Mouse (Mus musculus): Measurements from ENCODE around the gene Tcte1.
A peak's percentile ranks its signal among the peaks of the same experiment; 100 is the strongest.

Tcte1 gene

DNA sequence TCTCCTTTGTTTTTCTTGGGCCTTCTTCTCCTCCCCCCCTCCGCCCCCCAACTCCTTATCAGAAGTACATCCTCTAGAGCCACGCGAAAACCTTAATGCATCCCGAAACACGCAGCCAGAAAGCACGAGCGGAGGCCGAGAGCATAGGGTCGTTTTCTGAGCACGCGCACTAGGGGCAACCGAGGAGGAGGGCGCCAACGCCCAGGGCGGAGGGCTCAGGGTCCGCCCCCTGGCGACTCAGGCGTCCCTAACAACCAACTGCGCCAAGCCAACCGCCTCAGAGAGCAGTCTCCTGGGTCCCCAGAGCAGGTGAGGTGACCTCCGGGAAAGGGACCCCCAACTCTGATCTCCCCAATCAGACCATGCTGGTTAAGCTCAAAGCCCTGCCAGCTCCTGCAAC, at the start of gene Tcte1:
Gene Tcte1 (plus strand): TSS at position 172 of the 400 bp plus-strand sequence.
- DNase-seq, result no peak

DNA sequence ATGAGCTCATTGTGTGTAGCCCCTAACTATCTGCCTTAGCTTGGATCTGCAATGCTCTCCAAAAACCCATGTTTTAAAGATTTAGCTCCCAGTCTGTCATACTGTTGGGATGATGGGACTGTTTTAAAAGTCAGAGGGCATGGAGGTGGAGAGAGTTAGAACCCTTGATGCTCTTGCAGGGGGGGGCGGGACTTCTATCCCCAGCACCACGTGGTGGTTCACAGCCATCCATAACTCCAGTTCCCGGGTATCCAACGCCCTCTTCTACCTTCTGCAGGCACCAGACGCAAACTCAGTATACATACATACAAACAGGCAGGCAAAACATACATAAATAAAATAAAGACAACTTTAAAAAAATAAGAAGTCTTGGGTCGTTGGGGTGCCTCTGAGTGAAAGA, 49.6 kb upstream of the Tcte1 start:
- no peak for DNase-seq

- DNase-seq, result no peak
Observed at GRCm38 (mm10) chr17:45474146-45474545, 49.1 kb upstream of the Tcte1 start.

DNA sequence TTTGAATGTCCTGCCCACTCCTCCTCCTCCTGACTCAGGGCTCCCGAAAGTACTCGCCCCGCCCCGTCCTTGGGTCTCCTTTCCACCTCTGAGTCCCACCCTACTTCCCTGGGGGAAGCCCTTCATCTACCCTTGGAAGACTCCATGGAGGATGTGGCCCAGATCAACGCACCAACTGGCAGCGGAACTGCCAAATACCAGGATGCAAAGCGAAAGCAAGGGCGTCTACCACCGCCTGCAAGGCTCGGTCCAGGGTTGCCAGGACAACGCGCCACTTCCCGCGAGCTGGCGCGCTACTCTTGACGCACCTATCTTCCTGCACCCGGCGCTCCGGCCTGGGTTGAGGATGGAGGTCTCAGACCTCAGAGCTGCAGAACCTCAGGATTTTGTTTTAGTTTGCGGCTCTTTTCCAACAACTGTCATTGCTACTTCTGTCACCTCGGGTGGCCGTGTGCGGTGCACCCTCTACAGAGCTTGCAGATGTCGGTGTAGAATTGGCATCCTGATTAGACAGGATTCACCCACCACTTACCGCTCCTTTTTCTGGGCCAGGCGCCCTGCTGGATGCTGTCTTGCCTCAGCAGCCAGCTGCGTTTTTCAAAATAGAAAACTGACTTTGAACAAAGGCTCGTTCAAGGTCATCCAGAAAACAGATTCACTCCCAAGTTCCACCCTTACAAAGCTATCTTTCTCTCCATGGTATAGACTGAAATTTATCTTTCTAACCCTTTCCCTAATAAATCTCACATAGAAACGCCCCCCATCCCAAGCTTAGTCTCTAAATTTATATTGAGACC, 48.4 kb upstream of the Tcte1 start, which contains the start of gene Spats1:
Gene Spats1 (minus strand): TSS at position 747 of the 797 bp plus-strand sequence.
- DNase-seq, result peak; percentile 43

DNA sequence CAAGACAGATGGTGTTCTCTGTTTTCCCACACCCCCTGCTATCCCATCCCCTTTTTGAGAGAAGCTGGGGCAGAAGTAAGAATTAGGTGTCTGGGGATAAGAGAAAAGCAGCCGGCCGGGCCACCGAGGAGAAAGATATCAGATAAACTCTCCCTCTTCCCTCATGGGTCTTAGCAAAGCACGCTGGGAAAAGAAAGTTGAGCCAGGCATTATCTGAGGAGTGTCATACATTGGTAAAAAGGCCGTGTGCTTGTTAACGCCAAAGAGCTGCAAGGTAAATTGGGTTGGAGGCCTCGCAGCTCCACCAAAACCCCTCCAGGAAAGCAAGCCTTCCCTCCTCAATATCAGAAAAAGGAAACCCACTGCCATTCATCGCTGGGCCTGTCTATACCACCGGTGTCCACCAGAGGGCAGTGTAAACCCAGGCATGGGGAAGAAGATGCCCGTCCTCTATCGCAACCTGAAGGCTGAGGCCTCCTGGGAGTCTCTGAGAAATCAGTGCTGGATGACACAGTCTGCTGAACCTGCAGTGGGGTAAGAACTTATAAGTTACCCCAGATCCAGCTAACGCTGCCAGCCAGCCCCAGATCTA, 44.9 kb upstream of the Tcte1 start:
- DNase-seq, result peak; percentile 81

DNA sequence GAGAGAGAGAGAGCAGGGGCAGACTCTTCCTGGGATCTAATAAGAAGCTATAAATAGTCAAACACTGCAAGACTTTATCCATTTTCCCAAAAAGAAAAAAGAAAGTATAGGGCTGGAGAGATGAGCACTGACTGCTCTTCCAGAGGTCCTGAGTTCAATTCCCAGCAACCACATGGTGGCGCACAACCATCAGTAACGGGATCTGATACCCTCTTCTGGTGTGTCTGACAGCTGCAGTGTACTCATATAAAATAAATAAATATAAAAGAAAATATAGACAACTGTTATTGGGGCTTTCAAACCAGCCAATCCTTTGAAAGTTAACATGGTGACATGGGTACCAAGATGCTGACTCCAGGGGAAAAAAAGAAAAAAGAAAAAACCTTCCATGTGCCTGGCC, 42.8 kb upstream of the Tcte1 start:
- no peak for DNase-seq

DNA sequence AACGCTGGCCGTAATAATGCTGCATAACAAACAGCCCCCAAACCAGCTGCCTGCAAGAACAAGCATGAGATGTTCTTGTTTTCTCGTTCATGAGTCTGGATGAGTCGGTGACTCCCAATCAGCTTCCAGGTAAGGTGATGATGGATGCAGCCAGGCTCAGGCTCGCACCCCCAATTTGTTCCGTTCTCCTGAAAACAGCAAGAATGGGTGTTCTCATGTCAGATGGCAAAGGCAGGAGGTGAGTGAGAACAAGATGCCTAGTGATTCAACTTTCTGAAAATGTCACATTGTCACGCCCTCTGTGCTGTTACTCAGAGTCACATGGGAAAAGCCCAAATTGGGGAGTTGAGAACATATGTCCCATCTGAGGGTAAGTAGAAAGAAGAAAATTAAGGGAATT, 37.7 kb upstream of the Tcte1 start:
- no peak for DNase-seq

GRCm38 (mm10) chr17:45487216-45487615, 36.0 kb upstream of the Tcte1 start:
- DNase-seq, result no peak

- DNase-seq, result no peak
Observed at GRCm38 (mm10) chr17:45488321-45489254, 34.6 kb upstream of the Tcte1 start.

DNA sequence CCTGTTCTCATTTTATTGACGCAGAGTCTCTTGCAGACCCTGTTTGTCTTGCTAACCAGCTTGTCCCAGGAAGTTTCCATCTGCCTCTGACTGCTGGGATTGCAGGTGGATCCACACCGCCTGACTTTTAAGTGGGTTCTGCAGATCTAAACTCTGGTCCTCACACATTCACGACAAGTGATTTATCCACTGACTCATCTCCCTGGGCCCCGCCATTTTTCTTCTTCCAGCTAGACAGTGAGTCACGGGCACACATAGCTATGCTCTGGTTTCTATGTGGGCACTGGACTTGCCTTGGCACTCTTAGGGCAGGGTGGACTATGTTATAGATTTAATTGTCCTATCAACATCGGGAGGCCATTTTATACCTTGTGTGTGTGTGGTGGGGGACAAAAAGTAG, 33.5 kb upstream of the Tcte1 start:
- no peak for DNase-seq

DNA sequence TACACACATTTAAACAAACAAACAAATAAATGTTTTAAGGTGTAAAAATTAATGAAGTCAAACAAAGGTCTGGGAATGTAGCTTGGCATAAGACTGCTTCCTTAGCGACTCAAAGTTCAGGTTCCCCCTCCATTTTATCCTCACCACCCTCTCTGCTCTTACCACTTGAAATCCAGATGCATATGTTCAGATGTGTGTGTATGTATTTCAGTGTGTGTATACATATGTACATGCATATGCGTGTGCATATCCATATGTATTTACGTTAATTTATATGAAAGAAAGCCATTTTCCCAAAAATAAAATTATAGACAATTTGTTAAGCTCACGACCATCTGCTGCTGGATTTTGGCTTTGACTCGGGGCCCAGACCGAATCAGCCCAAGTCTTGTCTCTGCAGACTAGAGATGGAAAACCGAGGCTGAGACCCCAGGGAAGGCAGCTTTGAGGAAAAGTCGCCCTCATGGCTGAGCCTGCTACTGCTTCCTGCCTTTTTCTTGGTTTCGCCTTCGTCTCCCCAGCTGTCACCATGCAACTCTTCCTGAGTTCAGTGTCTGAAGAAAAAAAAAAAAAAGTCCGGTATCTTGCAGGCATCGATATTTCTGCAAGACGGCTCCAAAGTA, 32.6 kb upstream of the Tcte1 start:
- no peak for DNase-seq

DNA sequence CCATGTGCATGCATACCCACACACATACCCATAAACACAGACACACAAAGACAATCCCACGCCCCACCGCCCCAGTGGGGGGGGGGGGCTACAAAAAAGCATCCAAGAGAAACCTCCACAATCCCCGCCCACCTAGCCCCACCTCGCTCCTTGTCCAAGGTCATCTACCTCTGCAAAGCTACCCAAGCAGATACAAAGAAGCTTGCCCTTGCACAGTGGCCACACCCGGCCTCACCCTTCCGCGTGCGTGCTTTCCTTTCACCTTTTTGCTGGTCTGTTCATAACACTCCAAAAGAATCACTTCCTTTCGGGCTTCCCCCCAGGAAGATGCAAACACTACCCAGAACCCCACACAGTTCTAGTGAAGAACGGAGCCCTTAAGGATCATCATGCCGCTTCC, 27.8 kb upstream of the Tcte1 start:
- no peak for DNase-seq

- DNase-seq, result no peak
Observed at GRCm38 (mm10) chr17:45498397-45498796, 24.8 kb upstream of the Tcte1 start.

- no peak for DNase-seq
Observed at GRCm38 (mm10) chr17:45499516-45499915, 23.7 kb upstream of the Tcte1 start.

- DNase-seq, result no peak
Observed at GRCm38 (mm10) chr17:45500981-45501380, 22.3 kb upstream of the Tcte1 start.

GRCm38 (mm10) chr17:45502324-45502723, 20.9 kb upstream of the Tcte1 start:
- DNase-seq, result no peak

DNA sequence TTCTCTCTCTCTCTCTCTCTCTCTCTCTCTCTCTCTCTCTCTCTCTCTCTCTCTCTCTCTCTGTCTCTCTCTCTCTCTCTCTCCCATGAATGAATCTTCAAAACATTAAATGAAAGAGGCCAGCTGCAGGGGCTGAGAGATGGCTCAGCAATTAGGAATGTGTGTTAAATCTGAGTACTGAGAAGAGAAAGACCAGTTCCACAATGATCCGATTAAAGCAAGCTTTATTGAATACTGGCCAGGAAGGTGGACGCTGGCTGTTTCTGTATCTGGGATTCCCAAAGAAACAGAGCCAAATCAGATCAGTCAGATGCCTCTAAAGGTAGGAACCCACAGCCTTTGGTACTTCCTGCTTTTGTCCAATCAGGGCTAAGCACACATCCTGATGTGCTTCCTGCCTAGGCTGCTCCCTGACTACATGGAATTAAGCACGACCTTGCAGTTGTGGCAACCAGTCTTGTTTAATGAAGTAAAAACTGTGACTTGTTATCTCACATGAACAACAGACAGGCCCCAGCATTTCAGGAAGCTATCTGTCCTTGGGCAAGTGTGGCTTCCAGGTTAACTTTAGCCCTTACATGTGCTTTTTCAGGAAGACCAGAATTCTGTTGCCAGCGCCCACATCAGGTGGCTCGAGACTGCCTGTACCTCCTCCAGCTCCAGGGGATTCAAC, 19.8 kb upstream of the Tcte1 start:
- no peak for DNase-seq

GRCm38 (mm10) chr17:45505941-45506465, 17.2 kb upstream of the Tcte1 start:
- DNase-seq, result no peak

DNA sequence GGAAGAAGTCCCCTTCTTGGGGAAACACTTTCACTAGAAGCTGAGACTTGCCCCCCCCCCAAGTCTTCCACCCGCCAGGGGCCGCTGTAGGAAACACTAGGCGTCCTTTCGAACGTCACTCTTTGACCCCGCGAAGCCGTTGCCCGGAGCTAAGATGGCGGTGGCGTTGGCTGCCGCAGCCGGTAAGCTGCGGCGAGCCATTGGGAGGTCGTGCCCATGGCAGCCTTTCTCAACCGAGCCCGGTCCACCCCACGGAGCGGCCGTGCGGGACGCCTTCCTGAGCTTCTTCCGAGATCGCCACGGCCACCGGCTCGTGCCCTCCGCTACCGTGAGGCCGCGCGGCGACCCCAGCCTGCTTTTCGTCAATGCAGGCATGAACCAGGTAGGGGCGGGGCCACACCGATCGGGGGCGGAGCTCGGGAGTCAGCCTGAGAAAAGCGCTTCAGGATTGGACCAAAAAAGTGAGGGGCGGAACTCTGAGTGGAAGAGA, 16.5 kb upstream of the Tcte1 start, which contains the start of gene Aars2:
Gene Aars2 (plus strand): TSS at position 142 of the 490 bp plus-strand sequence.
- DNase-seq, result peak; percentile 98

DNA sequence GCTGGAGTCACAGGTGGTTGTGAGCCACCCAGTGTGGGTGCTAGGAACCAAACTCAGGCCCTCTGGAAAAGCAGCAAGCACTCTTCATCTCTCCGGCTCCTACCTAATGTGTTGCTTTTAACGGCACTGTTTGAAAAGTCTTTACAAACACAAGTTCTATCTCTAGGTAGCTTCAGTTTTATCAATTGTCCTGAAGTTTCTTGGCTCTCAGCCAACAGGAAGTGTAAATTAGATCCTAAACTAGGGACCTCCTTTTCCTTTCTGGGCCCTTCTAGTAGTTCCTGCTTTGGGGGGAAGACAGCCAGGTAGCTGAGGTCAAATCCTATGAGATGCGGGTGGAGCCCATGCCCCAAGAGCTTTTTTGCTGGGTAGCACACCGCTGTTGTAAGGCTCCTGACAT, 12.4 kb upstream of the Tcte1 start:
- DNase-seq, result no peak

- DNase-seq, result no peak
Observed at GRCm38 (mm10) chr17:45511757-45512156, 11.5 kb upstream of the Tcte1 start.

DNA sequence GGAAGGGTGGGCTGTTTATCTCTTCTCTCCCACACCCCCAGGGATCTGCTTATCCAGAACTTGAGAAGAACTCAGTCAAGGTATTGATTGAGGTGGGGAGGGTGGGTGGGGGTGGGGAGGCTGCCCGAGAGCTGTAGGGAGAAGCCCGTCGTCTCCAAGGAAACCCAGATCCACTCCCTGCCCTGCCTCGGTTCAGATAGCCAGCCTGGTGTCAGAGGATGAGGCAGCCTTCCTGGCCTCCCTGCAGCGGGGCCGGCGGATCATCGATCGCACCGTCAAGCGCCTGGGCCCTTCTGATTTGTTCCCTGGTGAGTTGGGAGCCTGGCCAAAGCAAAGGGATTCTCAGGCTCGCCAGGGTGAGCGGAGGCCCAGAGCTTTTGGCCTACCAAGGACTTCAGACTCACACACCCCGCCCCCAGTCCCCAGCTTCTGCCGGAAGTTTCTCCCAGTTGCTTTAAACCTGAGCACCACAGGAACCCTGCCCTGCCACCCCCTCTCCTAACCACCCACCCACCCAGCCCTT, 8.0 kb upstream of the Tcte1 start:
- no peak for DNase-seq
